Mouse (Mus musculus): ENCODE results near the gene Ppt2.

- TF ChIP-seq CTCF (IDR thresholded peaks at IDR 0.05; ENCODE audit: control insufficient read depth, insufficient read depth, insufficient read length) = no peak
- no peak for TF ChIP-seq FOSL1 (IDR thresholded peaks at IDR 0.05; ENCODE audit: insufficient read depth, low read length, poor library complexity, severe bottlenecking)
- TF ChIP-seq MYOG (IDR thresholded peaks at IDR 0.05; ENCODE audit: control insufficient read depth, extremely low read depth, insufficient read length) = no peak
Observed at GRCm38 (mm10) chr17:34586796-34587422, 41.4 kb downstream of the Ppt2 start.

All from C2C12 (cell line).